Mouse (Mus musculus): ENCODE measurements around the gene Lce1f.
"Not testable (repeated sequence)": the region's sequence is repeated elsewhere in the genome, so short reads cannot be mapped to it uniquely, and the experiment has no call there.

Gene Lce1f

GRCm38 (mm10) chr3:92720250-92720649 lies at the start of gene Lce1f:
TSS of gene Lce1f (minus strand) at chr3:92720350.
- no peak for DNase-seq (ENCODE audit: low spot score)

GRCm38 (mm10) chr3:92764965-92765364 lies 44.8 kb upstream of the Lce1f start, which contains the start of gene Lce1h:
TSS of gene Lce1h (minus strand) at chr3:92765065.
- DNase-seq (ENCODE audit: low spot score): no peak

DNA sequence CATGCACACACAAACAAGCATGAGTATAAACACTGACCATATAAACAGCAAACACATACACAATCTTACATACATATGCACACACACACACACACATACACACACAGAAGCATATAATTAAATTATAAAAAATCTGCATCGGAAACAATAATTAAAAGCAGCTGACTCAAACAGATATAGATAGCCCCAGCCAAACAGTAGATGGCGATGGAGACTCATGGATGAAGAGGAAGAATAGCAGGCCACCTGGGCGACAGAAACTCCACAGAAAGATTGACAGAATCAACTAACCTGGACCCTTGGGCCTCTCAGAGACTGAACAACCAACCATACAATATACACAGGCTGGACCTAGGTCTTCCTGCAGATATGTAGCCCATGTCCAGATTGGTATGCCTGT lies 33.0 kb upstream of the Lce1f start:
- DNase-seq (ENCODE audit: low spot score): no peak

DNA sequence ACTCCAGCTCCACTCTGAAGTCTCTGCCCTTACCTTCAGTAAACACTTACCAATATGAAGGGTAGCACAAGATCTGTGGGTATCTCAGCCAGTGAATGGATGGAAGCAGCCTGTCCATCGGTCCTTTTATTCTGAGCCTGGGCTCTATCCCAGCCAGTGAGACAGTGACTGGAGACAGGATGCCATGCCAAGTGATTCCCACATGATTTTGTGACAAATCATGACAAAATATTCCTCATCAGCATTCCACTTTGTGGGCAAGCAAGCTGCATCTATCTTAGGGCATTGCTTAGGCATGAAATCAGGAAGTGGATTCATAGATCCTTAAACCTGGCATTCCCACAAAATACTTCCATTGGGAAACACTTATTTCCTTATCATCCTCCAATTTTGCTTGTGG lies 32.1 kb upstream of the Lce1f start, which contains the start of gene Lce1g:
Gene Lce1g (minus strand): TSS at position 101 of the 400 bp plus-strand sequence.
- no peak for DNase-seq (ENCODE audit: low spot score)

DNA sequence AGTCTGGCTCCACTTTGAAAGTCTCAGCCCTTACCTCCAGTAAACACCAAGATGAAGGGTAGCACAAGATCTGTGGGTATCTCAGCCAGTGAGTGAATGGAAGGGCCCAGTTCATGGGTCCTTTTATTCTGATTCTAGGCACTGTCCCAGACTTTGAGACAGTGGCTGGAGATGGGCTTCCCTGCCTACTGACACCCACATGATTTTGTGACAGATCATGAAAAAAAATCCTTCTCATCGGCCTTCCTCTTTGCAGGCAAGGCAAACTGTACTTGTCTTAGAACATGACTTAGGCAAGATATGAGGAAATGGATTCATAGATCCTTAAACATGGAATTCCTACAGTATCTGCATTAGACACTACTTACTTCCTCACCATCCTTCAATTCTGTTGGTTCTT lies 18.8 kb upstream of the Lce1f start, which contains the start of gene Gm38119:
Gene Gm38119 (minus strand): TSS at position 101 of the 400 bp plus-strand sequence.
- DNase-seq (ENCODE audit: low spot score): no peak

DNA sequence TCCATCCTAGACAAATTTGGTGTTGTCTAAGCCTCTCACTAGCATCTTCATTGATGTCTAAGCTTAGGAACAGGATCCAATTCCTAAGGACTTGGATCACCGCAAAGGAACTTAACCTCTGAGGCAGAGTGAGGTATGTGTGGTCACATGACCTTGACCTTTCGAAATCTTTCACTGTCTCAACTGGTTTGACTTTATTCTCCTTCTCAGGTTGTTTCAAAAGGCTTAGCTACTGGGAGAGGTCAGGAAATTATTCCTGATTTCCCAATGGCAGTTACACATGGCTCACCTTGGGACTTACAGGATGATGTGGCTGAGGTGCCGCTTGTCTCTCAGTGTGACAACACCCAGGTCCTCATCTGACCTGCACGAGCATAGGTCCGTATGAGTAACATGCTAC lies 2.5 kb upstream of the Lce1f start:
- no peak for DNase-seq (ENCODE audit: low spot score)

GRCm38 (mm10) chr3:92715122-92715521 lies 5.0 kb downstream of the Lce1f start:
- DNase-seq (ENCODE audit: low spot score): no peak

- DNase-seq (ENCODE audit: low spot score): no peak
Observed at GRCm38 (mm10) chr3:92708974-92709373, 11.2 kb downstream of the Lce1f start, which contains the start of gene Lce1e. TSS of gene Lce1e (minus strand) at chr3:92709074.

- no peak for DNase-seq (ENCODE audit: low spot score)
Observed at GRCm38 (mm10) chr3:92694613-92695012, 25.5 kb downstream of the Lce1f start.

- DNase-seq (ENCODE audit: low spot score): no peak
Observed at GRCm38 (mm10) chr3:92691688-92692087, 28.5 kb downstream of the Lce1f start.

DNA sequence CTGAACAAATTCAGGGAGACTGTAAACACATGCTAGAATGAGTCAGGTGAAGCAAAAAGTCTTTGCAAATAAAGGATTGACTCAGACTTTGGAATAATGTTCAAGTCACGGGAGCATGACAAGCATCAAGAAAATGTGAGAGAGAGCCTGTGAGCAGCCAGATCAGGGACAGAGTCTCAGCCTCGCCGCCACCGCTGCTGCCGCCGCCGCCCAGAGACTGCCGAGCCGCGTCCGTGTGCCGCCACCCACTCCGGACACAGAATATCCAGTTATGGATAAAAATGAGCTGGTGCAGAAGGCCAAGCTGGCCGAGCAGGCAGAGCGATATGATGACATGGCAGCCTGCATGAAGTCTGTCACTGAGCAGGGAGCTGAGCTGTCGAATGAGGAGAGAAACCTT lies 31.0 kb downstream of the Lce1f start:
- not testable (repeated sequence) for DNase-seq (ENCODE audit: low spot score)

DNA sequence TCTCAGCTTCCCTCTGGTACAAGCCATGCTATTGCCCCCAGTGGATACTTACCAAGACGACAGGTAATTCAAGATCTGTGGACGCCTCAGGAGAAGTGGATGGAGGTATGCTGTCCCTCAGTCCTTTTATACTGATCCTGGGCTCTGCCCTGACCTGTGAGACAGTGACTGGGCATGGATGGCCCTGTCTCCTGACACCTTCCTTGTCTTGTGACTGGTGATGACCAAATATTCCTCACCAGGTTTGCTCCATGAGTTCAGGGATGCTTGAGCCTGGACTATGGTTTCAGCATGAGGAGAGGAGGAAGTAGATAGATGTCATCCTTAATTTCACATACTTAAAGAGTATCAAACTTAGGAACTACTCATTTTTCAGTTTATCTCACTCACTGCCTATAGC lies 33.0 kb downstream of the Lce1f start, which contains the start of gene Lce1d:
Gene Lce1d (minus strand): TSS at position 101 of the 400 bp plus-strand sequence.
- no peak for DNase-seq (ENCODE audit: low spot score)

DNA sequence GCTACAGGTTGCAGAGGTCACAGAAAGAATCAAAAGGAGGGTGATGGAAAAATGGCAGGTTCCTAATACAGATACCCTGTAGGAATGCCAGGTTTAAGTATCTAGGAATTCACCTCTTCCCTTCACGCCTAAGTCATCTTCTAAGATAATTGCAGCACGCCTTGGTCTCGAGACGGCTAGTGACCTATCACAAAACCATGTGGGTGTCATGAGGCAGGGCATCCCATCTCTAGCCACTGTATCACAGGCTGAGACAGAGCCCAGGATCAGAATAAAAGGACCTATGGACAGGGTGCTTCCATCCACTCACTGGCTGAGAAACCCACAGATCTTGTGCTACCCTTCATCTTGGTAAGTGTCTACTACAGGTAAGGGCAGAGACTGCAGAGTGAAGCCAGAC lies 41.2 kb downstream of the Lce1f start, which contains the start of gene Lce1c:
Gene Lce1c (plus strand): TSS at position 301 of the 400 bp plus-strand sequence.
- no peak for DNase-seq (ENCODE audit: low spot score)

DNA sequence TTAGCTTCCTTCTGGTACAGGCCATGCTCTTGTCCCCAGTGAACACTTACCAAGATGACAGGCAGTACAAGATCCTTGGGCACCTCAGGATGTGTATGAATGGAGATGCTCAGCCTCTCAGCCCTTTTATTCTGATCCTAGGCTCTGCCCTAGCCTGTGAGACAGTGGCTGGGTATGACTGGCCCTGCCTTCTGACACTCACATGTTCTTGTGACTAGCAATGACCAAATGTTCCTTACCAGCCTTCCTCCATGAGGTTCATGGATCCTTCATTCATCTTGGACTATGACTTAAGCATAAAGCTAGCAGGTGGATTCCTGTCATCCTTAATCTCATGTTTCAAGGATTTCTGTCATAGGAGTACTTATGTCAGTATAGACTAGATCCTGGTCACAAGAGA lies 49.9 kb downstream of the Lce1f start, which contains the start of gene Lce1a2:
Gene Lce1a2 (minus strand): TSS at position 101 of the 400 bp plus-strand sequence.
- DNase-seq (ENCODE audit: low spot score): no peak
